In genomic region chr11:88099599-88100023, GRCm38 (mm10) we compare ENCODE assay signal across 7 mouse cellular contexts. TPM values are rescaled to one million over a fixed set of nuclear protein-coding genes. Genes with fewer than 3 reads are reported as not detected.
DNase-seq lines count a peak whose midpoint lies in the region; ATAC-seq lines count a peak whose summit lies in the region.

No protein-coding gene starts in this region.

- peaks cover 44% of the 10 kb centered on the region for H3K4me1 ChIP-seq in hindbrain, embryonic 12.5 days
- H3K4me1 ChIP-seq in midbrain, embryonic 11.5 days (ENCODE audit: control insufficient read depth, insufficient read depth, low read length): peaks cover 32% of the 10 kb centered on the region
- peaks cover 28% of the 10 kb centered on the region for H3K4me1 ChIP-seq in stomach, embryonic 14.5 days (ENCODE audit: control insufficient read depth, insufficient read depth, low read length)

- H3K4me2 ChIP-seq in hindbrain, embryonic 12.5 days (replicated peaks): peak overlapping the region; percentile 70
- H3K4me2 ChIP-seq in midbrain, embryonic 11.5 days: peak overlapping the region; percentile 79
- peak overlapping the region; percentile 67 for H3K4me2 ChIP-seq in stomach, embryonic 14.5 days (replicated peaks; ENCODE audit: low read depth, low read length)

- H3K9me3 ChIP-seq in hindbrain, embryonic 12.5 days (replicated peaks): no peaks in the 10 kb centered on the region
- no peaks in the 10 kb centered on the region for H3K9me3 ChIP-seq in midbrain, embryonic 11.5 days (ENCODE audit: control insufficient read depth, low read length)
- no peaks in the 10 kb centered on the region for H3K9me3 ChIP-seq in stomach, embryonic 14.5 days (ENCODE audit: control insufficient read depth, low read depth, low read length)

- H3K27ac ChIP-seq in hindbrain, embryonic 12.5 days: peak overlapping the region; percentile 91
- peak overlapping the region; percentile 92 for H3K27ac ChIP-seq in midbrain, embryonic 11.5 days (ENCODE audit: low read depth, low read length)
- H3K27ac ChIP-seq in stomach, embryonic 14.5 days (ENCODE audit: low read length): peak overlapping the region; percentile 92

- peak; percentile 29; the same call in 1 of the 2 replicates for ATAC-seq in frontal cortex, adult (ENCODE audit: low TSS enrichment)
- peak; percentile 23; the same call in 1 of the 2 replicates for ATAC-seq in hindbrain, embryonic 12.5 days (ENCODE audit: low FRiP score)
- peak; percentile 64 for ATAC-seq in midbrain, embryonic 11.5 days (ENCODE audit: low FRiP score)
- ATAC-seq in stomach, embryonic 14.5 days (ENCODE audit: insufficient number of reproducible peaks, insufficient read depth, low FRiP score, low read depth): peak; percentile 43; the same call in 1 of the 2 replicates

- peak overlapping the region; percentile 99 for H3K9ac ChIP-seq in hindbrain, embryonic 12.5 days
- peak overlapping the region; percentile 98 for H3K9ac ChIP-seq in midbrain, embryonic 11.5 days (ENCODE audit: low read length)
- peak overlapping the region; percentile 95 for H3K9ac ChIP-seq in stomach, embryonic 14.5 days (replicated peaks; ENCODE audit: low read depth, low read length)

- DNase-seq in R1 (ENCODE audit: low read depth, low spot score): peak; percentile 52
- DNase-seq in cerebellum, adult 11 months: peak; percentile 44
- peak; percentile 27 to 40 for DNase-seq in left cerebral cortex, postnatal 36 days (ENCODE audit: low spot score in 2 of 2)
- peak; percentile 97 for DNase-seq in midbrain, embryonic 11.5 days (ENCODE audit: low spot score, missing footprints)

- under 1% methylated on average over 29 of the region's 38 CpGs for WGBS in hindbrain, embryonic 12.5 days
- 0% methylated on average over 27 of the region's 38 CpGs for WGBS in midbrain, embryonic 11.5 days
- WGBS in stomach, embryonic 14.5 days: under 1% methylated on average over 38 of the region's 38 CpGs

- peaks cover 10% of the 10 kb centered on the region for H3K27me3 ChIP-seq in hindbrain, embryonic 12.5 days
- H3K27me3 ChIP-seq in midbrain, embryonic 11.5 days (ENCODE audit: control insufficient read depth, insufficient read depth, low read length): no peaks in the 10 kb centered on the region
- no peaks in the 10 kb centered on the region for H3K27me3 ChIP-seq in stomach, embryonic 14.5 days (ENCODE audit: control insufficient read depth, insufficient read depth, low read length)

- H3K4me3 ChIP-seq in hindbrain, embryonic 12.5 days: peak overlapping the region; percentile 88
- H3K4me3 ChIP-seq in midbrain, embryonic 11.5 days (ENCODE audit: low read depth, low read length): peak overlapping the region; percentile 82
- peak overlapping the region; percentile 87 for H3K4me3 ChIP-seq in stomach, embryonic 14.5 days (ENCODE audit: low read depth, low read length)

- intact Hi-C loops in left cerebral cortex, postnatal 36 days (cut with DNase I): loop anchor here (2.0 kb wide), 1 partner anchor 57 kb away; no protein-coding TSS in a partner anchor

- H3K36me3 ChIP-seq in hindbrain, embryonic 12.5 days: no peaks in the 10 kb centered on the region
- H3K36me3 ChIP-seq in midbrain, embryonic 11.5 days (ENCODE audit: control insufficient read depth, insufficient read depth, low read length): no peaks in the 10 kb centered on the region
- no peaks in the 10 kb centered on the region for H3K36me3 ChIP-seq in stomach, embryonic 14.5 days (ENCODE audit: control insufficient read depth, insufficient read depth, low read length)

RNA-seq across cellular contexts. Expression of gene Cuedc1, which starts 1.8 kb away (rescaled TPM):
- 53.2 and 53.3 TPM in 2 replicates for polyA plus RNA-seq in hindbrain, embryonic 12.5 days (2016; fragmentation: Nextera tagmentation; extraction: Ambion mirVana)
- total RNA-seq in left cerebral cortex, postnatal 36 days (2021): 10 to 100 TPM; 23.9 to 31.7 TPM
- polyA plus RNA-seq in midbrain, embryonic 11.5 days (2014; fragmentation: Nextera tagmentation; extraction: Ambion mirVana): 16.5 and 17.0 TPM in 2 replicates
- 21.7 and 24.9 TPM in 2 replicates for polyA plus RNA-seq in stomach, embryonic 14.5 days (2014; fragmentation: Nextera tagmentation; extraction: Ambion mirVana)

RNA-seq across cellular contexts. Expression of gene Vezf1, which starts 31.5 kb away (rescaled TPM):
- polyA plus RNA-seq in hindbrain, embryonic 12.5 days (2016; fragmentation: Nextera tagmentation; extraction: Ambion mirVana): 75.1 and 79.0 TPM in 2 replicates
- 10 to 100 TPM; 24.4 to 26.2 TPM for total RNA-seq in left cerebral cortex, postnatal 36 days (2021)
- 82.5 and 83.6 TPM in 2 replicates for polyA plus RNA-seq in midbrain, embryonic 11.5 days (2014; fragmentation: Nextera tagmentation; extraction: Ambion mirVana)
- polyA plus RNA-seq in stomach, embryonic 14.5 days (2014; fragmentation: Nextera tagmentation; extraction: Ambion mirVana): 46.5 and 50.8 TPM in 2 replicates

RNA-seq across cellular contexts. Expression of gene Srsf1, which starts 52.4 kb away (rescaled TPM):
- 468 and 477 TPM in 2 replicates for polyA plus RNA-seq in hindbrain, embryonic 12.5 days (2016; fragmentation: Nextera tagmentation; extraction: Ambion mirVana)
- 100 to 1,000 TPM; 153 to 205 TPM for total RNA-seq in left cerebral cortex, postnatal 36 days (2021)
- 533 and 541 TPM in 2 replicates for polyA plus RNA-seq in midbrain, embryonic 11.5 days (2014; fragmentation: Nextera tagmentation; extraction: Ambion mirVana)
- 345 and 362 TPM in 2 replicates for polyA plus RNA-seq in stomach, embryonic 14.5 days (2014; fragmentation: Nextera tagmentation; extraction: Ambion mirVana)

Comparison
In these comparisons a context has a peak if more than half of its experiments do, and no peak if none do; other contexts are left out.
1. Peak in every context shown above with its lines: DNase-seq, ATAC-seq, H3K4me3 ChIP-seq and H3K27ac ChIP-seq.
2. DNase-seq: peak in every context shown above with its lines; median percentile 97 in midbrain, embryonic 11.5 days; 52 in R1; 44 in cerebellum, adult 11 months; 34 in left cerebral cortex, postnatal 36 days.